In genomic region chr14:22259376-22260032, GRCm38 (mm10) we compare ENCODE assay signal across 10 mouse cellular contexts.
DNase-seq lines count a peak whose midpoint lies in the region; ATAC-seq and TF ChIP-seq lines count a peak whose summit lies in the region.
"Had no signal": no experiment of that assay in that cellular context is flagged by ENCODE, and none has a peak within 500 bp of the region (broad histone marks: within the 10 kb centered on the region; RNA-seq: fewer than 3 reads in every experiment).

No protein-coding gene starts in this region.

- WGBS in forebrain, embryonic 14.5 days = 24% methylated on average over 10 of the region's 10 CpGs
- WGBS in midbrain, embryonic 15.5 days = 22% methylated on average over 10 of the region's 10 CpGs

- H3K27ac ChIP-seq in forebrain, embryonic 14.5 days (ENCODE audit: low read depth, low read length) = peak overlapping the region; percentile 46; the same call in 1 of the 2 replicates
- H3K27ac ChIP-seq in midbrain, embryonic 15.5 days = peak overlapping the region; percentile 20; the same call in 1 of the 2 replicates
- H3K27ac ChIP-seq: liver, embryonic 13.5 days had no signal

- H3K36me3 ChIP-seq in forebrain, embryonic 14.5 days (ENCODE audit: control insufficient read depth, insufficient read depth, low read length) = no peaks in the 10 kb centered on the region
- no peaks in the 10 kb centered on the region for H3K36me3 ChIP-seq in midbrain, embryonic 15.5 days (replicated peaks)
- H3K36me3 ChIP-seq: liver, embryonic 13.5 days had no signal

- H3K27me3 ChIP-seq in forebrain, embryonic 14.5 days (replicated peaks; ENCODE audit: control insufficient read depth, insufficient read depth, low read length) = no peaks in the 10 kb centered on the region
- no peaks in the 10 kb centered on the region for H3K27me3 ChIP-seq in midbrain, embryonic 15.5 days (replicated peaks)
- H3K27me3 ChIP-seq: liver, embryonic 13.5 days had no signal

- peak; percentile 7 to 12 for DNase-seq in heart, postnatal 10 days
- no peak for DNase-seq in heart, adult 9 months (ENCODE audit: low spot score in 2 of 2)
- DNase-seq in brain, embryonic 14.5 days (ENCODE audit: low read depth) = peak; percentile 74
- peak; percentile 73 for DNase-seq in forebrain, embryonic 14.5 days (ENCODE audit: low spot score)
- DNase-seq in gastrocnemius, adult 8-10 months (ENCODE audit: low spot score in 2 of 2) = no peak
- no peak for DNase-seq in left cerebral cortex, postnatal 25 days (ENCODE audit: low spot score in 2 of 2)
- DNase-seq: liver, embryonic 13.5 days had no signal

- no peak for TF ChIP-seq CTCF in brain, embryonic 14.5 days (IDR thresholded peaks at IDR 0.05; ENCODE audit: borderline replicate concordance, extremely low read depth, insufficient read depth, insufficient read length)

- no peak for TF ChIP-seq POLR2A in brain, embryonic 14.5 days (IDR thresholded peaks at IDR 0.05; ENCODE audit: borderline replicate concordance, extremely low read depth, insufficient read depth, insufficient read length, poor library complexity, severe bottlenecking)

- intact Hi-C loops in heart, postnatal 10 days (cut with DNase I) = no loop called here
- intact Hi-C loops in left cerebral cortex, postnatal 25 days (cut with DNase I) = no loop called here

- peaks cover 9% of the 10 kb centered on the region for H3K4me1 ChIP-seq in forebrain, embryonic 14.5 days (ENCODE audit: control insufficient read depth, insufficient read depth, low read length)
- H3K4me1 ChIP-seq in midbrain, embryonic 15.5 days = peaks cover 13% of the 10 kb centered on the region
- H3K4me1 ChIP-seq: liver, embryonic 13.5 days had no signal

- H3K4me2 ChIP-seq in forebrain, embryonic 14.5 days (ENCODE audit: low read length) = peak overlapping the region; percentile 29; the same call in 1 of the 2 replicates
- peak overlapping the region; percentile 23 for H3K4me2 ChIP-seq in midbrain, embryonic 15.5 days
- H3K4me2 ChIP-seq: liver, embryonic 13.5 days had no signal

- H3K9ac ChIP-seq in forebrain, embryonic 14.5 days (ENCODE audit: low read length) = peak overlapping the region; percentile 29; the same call in 1 of the 2 replicates
- 0 out of 2 replicates have a peak overlapping the region, but pooled peaks have one; percentile 4 for H3K9ac ChIP-seq in midbrain, embryonic 15.5 days
- H3K9ac ChIP-seq: liver, embryonic 13.5 days had no signal

- ATAC-seq in forebrain, embryonic 14.5 days = peak; percentile 72; the same call in 1 of the 2 replicates
- no peak for ATAC-seq in midbrain, embryonic 15.5 days (replicated peaks)
- no peak for ATAC-seq in monocyte, adult 5-6 weeks (replicated peaks; ENCODE audit: insufficient number of reproducible peaks, low FRiP score, low TSS enrichment, poor library complexity, severe bottlenecking)

- H3K9me3 ChIP-seq in forebrain, embryonic 14.5 days (replicated peaks; ENCODE audit: control insufficient read depth, low read length) = no peaks in the 10 kb centered on the region
- no peaks in the 10 kb centered on the region for H3K9me3 ChIP-seq in midbrain, embryonic 15.5 days
- H3K9me3 ChIP-seq: liver, embryonic 13.5 days had no signal

- no peak overlapping the region for H3K4me3 ChIP-seq in forebrain, embryonic 14.5 days (ENCODE audit: low read depth, low read length)
- H3K4me3 ChIP-seq in midbrain, embryonic 15.5 days = no peak overlapping the region
- H3K4me3 ChIP-seq: erythroblast, embryonic 14.5 days; liver, embryonic 13.5 days had no signal

Comparison
In these comparisons a context has a peak if more than half of its experiments do, and no peak if none do; other contexts are left out.
1. DNase-seq: peak in heart, postnatal 10 days (2 of 2), brain, embryonic 14.5 days (single experiment) and forebrain, embryonic 14.5 days (single experiment); none in heart, adult 9 months (0 of 2), gastrocnemius, adult 8-10 months (0 of 2) and left cerebral cortex, postnatal 25 days (0 of 2).